ENCODE assay signal across 14 mouse cellular contexts in the genomic region with DNA sequence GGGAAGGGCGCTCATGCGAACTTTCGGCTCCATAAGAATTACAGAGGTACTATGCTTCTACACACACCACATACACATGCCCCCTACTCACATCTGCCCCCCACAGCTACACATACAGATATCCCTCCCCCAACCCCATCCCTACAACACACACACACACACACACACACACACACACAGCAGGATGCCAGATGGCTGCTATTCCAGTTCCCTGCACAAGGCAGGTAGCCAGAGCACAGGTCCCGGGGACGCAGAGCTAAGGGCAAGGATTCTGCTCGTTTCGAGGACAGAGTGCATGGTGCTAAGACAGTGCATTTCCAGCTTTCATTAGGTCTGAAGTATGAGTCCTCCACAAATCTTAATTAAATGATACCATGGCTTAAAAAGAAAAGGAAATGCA.
DNase-seq lines count a peak whose midpoint lies in the region; ATAC-seq and TF ChIP-seq lines count a peak whose summit lies in the region.
"Had no signal": no experiment of that assay in that cellular context is flagged by ENCODE, and none has a peak within 500 bp of the region (broad histone marks: within the 10 kb centered on the region; RNA-seq: fewer than 3 reads in every experiment).

No protein-coding gene starts in this region.

- H3K27ac ChIP-seq in hindbrain, postnatal 0 days = peak overlapping the region; percentile 58; the same call in 1 of the 2 replicates
- no peak overlapping the region for H3K27ac ChIP-seq in hindbrain, embryonic 16.5 days (ENCODE audit: low read depth, low read length)
- peak overlapping the region; percentile 73 for H3K27ac ChIP-seq in stomach, embryonic 15.5 days
- H3K27ac ChIP-seq in stomach, postnatal 0 days (replicated peaks) = no peak overlapping the region; the same call in 1 of the 2 replicates
- H3K27ac ChIP-seq: heart, adult 2 months had no signal

- no peaks in the 10 kb centered on the region for H3K27me3 ChIP-seq in hindbrain, postnatal 0 days (ENCODE audit: insufficient read depth, low read length)
- H3K27me3 ChIP-seq in hindbrain, embryonic 16.5 days (replicated peaks; ENCODE audit: control insufficient read depth, insufficient read depth, low read length) = no peaks in the 10 kb centered on the region
- H3K27me3 ChIP-seq in stomach, embryonic 15.5 days (replicated peaks) = no peaks in the 10 kb centered on the region
- no peaks in the 10 kb centered on the region for H3K27me3 ChIP-seq in stomach, postnatal 0 days (ENCODE audit: control insufficient read depth, insufficient read depth, low read length)
- H3K27me3 ChIP-seq: intestine, embryonic 15.5 days; limb, embryonic 12.5 days; megakaryocyte, embryonic 14.5 days had no signal

- no peak overlapping the region for H3K4me3 ChIP-seq in hindbrain, postnatal 0 days (ENCODE audit: low read length)
- H3K4me3 ChIP-seq in hindbrain, embryonic 16.5 days (ENCODE audit: low read length) = no peak overlapping the region
- no peak overlapping the region for H3K4me3 ChIP-seq in stomach, embryonic 15.5 days (replicated peaks)
- no peak overlapping the region for H3K4me3 ChIP-seq in stomach, postnatal 0 days (ENCODE audit: low read depth, low read length)
- H3K4me3 ChIP-seq: heart, adult 2 months; intestine, embryonic 15.5 days; limb, embryonic 12.5 days; megakaryocyte, embryonic 14.5 days had no signal

- peak; percentile 45 for DNase-seq in hindbrain, postnatal 0 days (ENCODE audit: low spot score)
- no peak for DNase-seq in stomach, postnatal 0 days (ENCODE audit: low spot score)
- DNase-seq in cerebellum, postnatal 14 days = peak; percentile 78 to 93
- no peak for DNase-seq in adrenal gland, adult 2 months
- no peak for DNase-seq in urinary bladder, adult 2 months (ENCODE audit: low spot score)
- DNase-seq: heart, adult 2 months; kidney, postnatal 25 days; lung, adult 2 months; right cerebral cortex, postnatal 25 days had no signal

- H3K9me3 ChIP-seq in hindbrain, postnatal 0 days (ENCODE audit: low read length) = no peaks in the 10 kb centered on the region
- H3K9me3 ChIP-seq in hindbrain, embryonic 16.5 days (ENCODE audit: control insufficient read depth, low read length) = no peaks in the 10 kb centered on the region
- H3K9me3 ChIP-seq in stomach, embryonic 15.5 days = no peaks in the 10 kb centered on the region
- no peaks in the 10 kb centered on the region for H3K9me3 ChIP-seq in stomach, postnatal 0 days (ENCODE audit: control insufficient read depth, low read length)
- H3K9me3 ChIP-seq: intestine, embryonic 15.5 days; limb, embryonic 12.5 days; megakaryocyte, embryonic 14.5 days had no signal

- no peak for TF ChIP-seq EP300 in stomach, postnatal 0 days (optimal IDR thresholded peaks at IDR 0.05)

- H3K4me1 ChIP-seq in hindbrain, postnatal 0 days (ENCODE audit: insufficient read depth, low read length) = peaks cover 5% of the 10 kb centered on the region; the same call in 1 of the 2 replicates
- H3K4me1 ChIP-seq in hindbrain, embryonic 16.5 days (ENCODE audit: control insufficient read depth, insufficient read depth, low read depth, low read length) = peaks cover 11% of the 10 kb centered on the region
- peaks cover 27% of the 10 kb centered on the region for H3K4me1 ChIP-seq in stomach, embryonic 15.5 days
- peaks cover 4% of the 10 kb centered on the region; the same call in 1 of the 2 replicates for H3K4me1 ChIP-seq in stomach, postnatal 0 days (replicated peaks; ENCODE audit: control insufficient read depth, insufficient read depth)
- H3K4me1 ChIP-seq: megakaryocyte, embryonic 14.5 days had no signal

- no peak for TF ChIP-seq CTCF in hindbrain, postnatal 0 days (IDR thresholded peaks at IDR 0.05; ENCODE audit: low read depth)
- TF ChIP-seq CTCF in stomach, postnatal 0 days (IDR thresholded peaks at IDR 0.05; ENCODE audit: low read depth) = no peak

- no peak overlapping the region for H3K9ac ChIP-seq in hindbrain, postnatal 0 days (replicated peaks; ENCODE audit: low read length)
- no peak overlapping the region for H3K9ac ChIP-seq in hindbrain, embryonic 16.5 days (ENCODE audit: low read depth, low read length)
- H3K9ac ChIP-seq in stomach, embryonic 15.5 days = no peak overlapping the region
- H3K9ac ChIP-seq in stomach, postnatal 0 days (ENCODE audit: low read length) = no peak overlapping the region
- H3K9ac ChIP-seq: intestine, embryonic 15.5 days; limb, embryonic 12.5 days had no signal

- no peak overlapping the region for H3K4me2 ChIP-seq in hindbrain, postnatal 0 days (ENCODE audit: low read depth, low read length)
- H3K4me2 ChIP-seq in hindbrain, embryonic 16.5 days (ENCODE audit: low read length) = no peak overlapping the region
- H3K4me2 ChIP-seq in stomach, embryonic 15.5 days = no peak overlapping the region
- no peak overlapping the region for H3K4me2 ChIP-seq in stomach, postnatal 0 days (replicated peaks; ENCODE audit: low read depth)
- H3K4me2 ChIP-seq: intestine, embryonic 15.5 days; limb, embryonic 12.5 days had no signal

- ATAC-seq in hindbrain, postnatal 0 days = peak; percentile 53
- ATAC-seq in hindbrain, embryonic 16.5 days = no peak; the same call in 1 of the 2 replicates
- ATAC-seq in stomach, embryonic 15.5 days (ENCODE audit: insufficient read depth, low FRiP score, low read depth) = no peak
- ATAC-seq in stomach, postnatal 0 days (ENCODE audit: low FRiP score, low TSS enrichment) = no peak

- 0 out of 2 replicates have a peak, but pooled peaks cover 4% of the 10 kb centered on the region for H3K36me3 ChIP-seq in hindbrain, postnatal 0 days (ENCODE audit: insufficient read depth, low read length)
- no peaks in the 10 kb centered on the region for H3K36me3 ChIP-seq in hindbrain, embryonic 16.5 days (ENCODE audit: control insufficient read depth, insufficient read depth, low read length)
- peaks cover 19% of the 10 kb centered on the region; the same call in 1 of the 2 replicates for H3K36me3 ChIP-seq in stomach, embryonic 15.5 days
- peaks cover 14% of the 10 kb centered on the region for H3K36me3 ChIP-seq in stomach, postnatal 0 days (ENCODE audit: control insufficient read depth, insufficient read depth, low read length)

- 61% methylated on average over 7 of the region's 7 CpGs for WGBS in hindbrain, postnatal 0 days
- WGBS in hindbrain, embryonic 16.5 days = 78% methylated on average over 7 of the region's 7 CpGs
- WGBS in stomach, embryonic 15.5 days = 76% methylated on average over 7 of the region's 7 CpGs
- 62% methylated on average over 7 of the region's 7 CpGs for WGBS in stomach, postnatal 0 days

Comparison
In these comparisons a context has a peak if more than half of its experiments do, and no peak if none do; other contexts are left out.
1. H3K27ac ChIP-seq: peak in hindbrain, postnatal 0 days (single experiment) and stomach, embryonic 15.5 days (single experiment); none in hindbrain, embryonic 16.5 days (single experiment) and stomach, postnatal 0 days (single experiment).
2. DNase-seq: peak in hindbrain, postnatal 0 days (single experiment) and cerebellum, postnatal 14 days (2 of 2); none in stomach, postnatal 0 days (single experiment), adrenal gland, adult 2 months (single experiment) and urinary bladder, adult 2 months (single experiment).